20 mouse cellular contexts compared by ENCODE assay signal in the genomic region with DNA sequence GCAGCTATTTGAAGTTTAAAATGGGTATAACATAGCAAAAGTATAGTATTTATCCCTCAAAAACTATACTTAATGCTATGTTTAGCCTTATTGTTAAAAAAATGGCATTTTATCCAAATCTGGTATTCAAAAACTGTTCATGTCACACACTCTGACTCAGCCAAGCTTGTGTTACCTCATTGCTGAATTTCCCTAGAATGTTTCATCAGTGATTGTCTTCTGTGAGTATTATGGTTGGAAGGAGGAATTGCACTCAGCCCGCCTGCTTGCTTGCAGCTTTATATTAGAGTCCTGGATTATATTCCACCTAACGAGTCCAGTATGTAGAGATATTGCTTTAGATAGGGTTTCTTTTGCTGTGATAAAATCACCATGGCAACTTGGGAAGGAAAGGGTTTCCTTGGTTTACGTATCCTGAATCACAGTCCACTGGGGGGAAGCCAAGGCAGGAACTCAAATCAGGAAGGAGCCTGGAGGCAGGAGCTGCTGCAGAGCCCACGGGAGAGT. TPM values are rescaled to one million over a fixed set of nuclear protein-coding genes. Genes with fewer than 3 reads are reported as not detected.
DNase-seq lines count a peak whose midpoint lies in the region; ATAC-seq and TF ChIP-seq lines count a peak whose summit lies in the region.
"Had no signal": no experiment of that assay in that cellular context is flagged by ENCODE, and none has a peak within 500 bp of the region (broad histone marks: within the 10 kb centered on the region; RNA-seq: fewer than 3 reads in every experiment).

No protein-coding gene starts in this region.

- no peaks in the 10 kb centered on the region for H3K27me3 ChIP-seq in hindbrain, postnatal 0 days (ENCODE audit: insufficient read depth, low read length)
- H3K27me3 ChIP-seq: heart, embryonic 12.5 days had no signal

- peak overlapping the region; percentile 58 for H3K27ac ChIP-seq in embryonic fibroblast, embryonic 13.5 days (ENCODE audit: insufficient read depth, low read length)
- no peak overlapping the region for H3K27ac ChIP-seq in hindbrain, postnatal 0 days
- H3K27ac ChIP-seq: embryonic facial prominence, embryonic 10.5 days; forebrain, embryonic 10.5 days; hindbrain, embryonic 10.5 days; hindbrain, embryonic 14.5 days had no signal

- H3K9ac ChIP-seq in hindbrain, postnatal 0 days (replicated peaks; ENCODE audit: low read length) = no peak overlapping the region
- H3K9ac ChIP-seq: heart, embryonic 12.5 days; hindbrain, embryonic 14.5 days had no signal

- H3K4me2 ChIP-seq in hindbrain, postnatal 0 days (ENCODE audit: low read depth, low read length) = no peak overlapping the region
- H3K4me2 ChIP-seq: heart, embryonic 12.5 days; hindbrain, embryonic 14.5 days had no signal

- ATAC-seq in hindbrain, postnatal 0 days = no peak
- ATAC-seq: forebrain, embryonic 14.5 days; intestine, postnatal 0 days had no signal

- no peaks in the 10 kb centered on the region for H3K9me3 ChIP-seq in hindbrain, postnatal 0 days (ENCODE audit: low read length)
- H3K9me3 ChIP-seq: embryonic facial prominence, embryonic 10.5 days; forebrain, embryonic 10.5 days; heart, embryonic 12.5 days; hindbrain, embryonic 10.5 days had no signal

- no peak for TF ChIP-seq CTCF in embryonic fibroblast, embryonic 13.5 days (IDR thresholded peaks at IDR 0.05; ENCODE audit: borderline replicate concordance, insufficient read depth, low read length)
- no peak for TF ChIP-seq CTCF in hindbrain, postnatal 0 days (IDR thresholded peaks at IDR 0.05; ENCODE audit: low read depth)

- 64% methylated on average over 4 of the region's 4 CpGs for WGBS in hindbrain, postnatal 0 days

- no peaks in the 10 kb centered on the region for H3K36me3 ChIP-seq in hindbrain, postnatal 0 days (ENCODE audit: insufficient read depth, low read length)
- H3K36me3 ChIP-seq: embryonic facial prominence, embryonic 10.5 days; forebrain, embryonic 10.5 days; heart, embryonic 12.5 days; hindbrain, embryonic 10.5 days had no signal

- TF ChIP-seq POLR2A in embryonic fibroblast, embryonic 13.5 days (IDR thresholded peaks at IDR 0.05; ENCODE audit: low read depth, low read length) = no peak

- H3K4me3 ChIP-seq in embryonic fibroblast, embryonic 13.5 days (ENCODE audit: insufficient read depth, low read length) = no peak overlapping the region
- no peak overlapping the region for H3K4me3 ChIP-seq in hindbrain, postnatal 0 days (ENCODE audit: low read length)
- H3K4me3 ChIP-seq: embryonic facial prominence, embryonic 10.5 days; erythroblast, embryonic 14.5 days; forebrain, embryonic 10.5 days; heart, embryonic 12.5 days; hindbrain, embryonic 10.5 days had no signal

- DNase-seq in right cerebral cortex, postnatal 10 days (ENCODE audit: low spot score in 2 of 2) = peak; percentile 30 to 31
- no peak for DNase-seq in right cerebral cortex, postnatal 14 days
- DNase-seq in NIH3T3 (ENCODE audit: low read depth) = peak; percentile 59
- no peak for DNase-seq in hindbrain, postnatal 0 days (ENCODE audit: low spot score)
- no peak for DNase-seq in frontal cortex, postnatal 36 days (ENCODE audit: low spot score in 2 of 2)
- DNase-seq in urinary bladder, adult 2 months (ENCODE audit: low spot score) = no peak
- DNase-seq: adrenal gland, postnatal 10 days; cerebellum, adult 11-12 months; cerebellum, adult 9-11 months; gastrocnemius, postnatal 10 days; heart, adult 18-20 months had no signal

- H3K4me1 ChIP-seq in embryonic fibroblast, embryonic 13.5 days (ENCODE audit: control insufficient read depth, insufficient read depth, low read length) = peaks cover 3% of the 10 kb centered on the region
- peaks cover 2% of the 10 kb centered on the region; the same call in 1 of the 2 replicates for H3K4me1 ChIP-seq in hindbrain, postnatal 0 days (ENCODE audit: insufficient read depth, low read length)
- H3K4me1 ChIP-seq: heart, embryonic 12.5 days had no signal

RNA-seq across cellular contexts. Expression of a gene that starts 3.7 kb away (rescaled TPM):
- 59.5 and 69.2 TPM in 2 replicates for polyA plus RNA-seq in embryonic fibroblast, embryonic 13.5 days (2011; ENCODE audit: insufficient read length, low read depth, missing spikeins)
- 7.9 and 14.9 TPM in 2 replicates for total RNA-seq in hindbrain, postnatal 0 days (2014; rRNA removed)
- polyA plus RNA-seq in hindbrain, postnatal 0 days (2015; fragmentation: Nextera tagmentation; extraction: Ambion mirVana) = 16.2 and 16.9 TPM in 2 replicates
- 53.5 and 69.7 TPM in 2 replicates for polyA plus RNA-seq in urinary bladder, adult 2 months (2012; rRNA removed)

Comparison
In these comparisons a context has a peak if more than half of its experiments do, and no peak if none do; other contexts are left out.
1. DNase-seq: peak in right cerebral cortex, postnatal 10 days (2 of 2) and NIH3T3 (single experiment); none in right cerebral cortex, postnatal 14 days (single experiment), hindbrain, postnatal 0 days (single experiment), frontal cortex, postnatal 36 days (0 of 2) and urinary bladder, adult 2 months (single experiment).